Comparison of ENCODE assay signal across 17 mouse cellular contexts in the genomic region with DNA sequence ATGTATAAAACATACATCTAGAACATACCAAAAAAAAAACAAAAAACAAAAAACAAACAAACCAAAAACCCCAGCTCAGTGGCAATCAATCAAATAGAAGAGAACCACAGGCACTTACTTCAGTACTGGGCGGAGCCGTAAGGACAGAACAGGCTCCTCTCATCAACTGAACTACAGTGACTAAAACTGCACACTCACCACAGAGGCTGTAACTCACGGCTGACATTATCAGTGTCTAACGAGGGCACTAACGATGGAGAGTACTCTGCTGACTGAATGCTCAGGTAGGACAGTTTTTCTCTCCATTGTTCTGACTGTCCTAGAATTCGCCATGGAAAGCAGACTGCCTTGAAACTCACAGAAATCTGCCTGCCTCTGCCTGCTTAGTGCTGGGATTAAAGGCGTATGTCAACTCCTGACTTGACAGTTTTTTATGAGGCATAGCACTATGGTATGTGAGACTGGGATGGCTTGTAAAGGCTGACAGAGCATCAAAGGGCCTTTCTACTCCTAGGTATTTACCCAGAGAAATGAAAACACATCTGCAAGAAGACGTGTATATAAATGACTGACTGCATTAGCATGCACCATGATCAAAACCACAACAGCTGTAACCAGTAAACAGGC. TPM values are rescaled to one million over a fixed set of nuclear protein-coding genes. Genes with fewer than 3 reads are reported as not detected.
DNase-seq lines count a peak whose midpoint lies in the region; ATAC-seq and TF ChIP-seq lines count a peak whose summit lies in the region.
"Had no signal": no experiment of that assay in that cellular context is flagged by ENCODE, and none has a peak within 500 bp of the region (broad histone marks: within the 10 kb centered on the region; RNA-seq: fewer than 3 reads in every experiment).

No protein-coding gene starts in this region.

- peak; percentile 7 for DNase-seq in embryo, embryonic 11.5 days (ENCODE audit: low read depth, low spot score)
- no peak for DNase-seq in embryo, embryonic 11 days
- DNase-seq in MEL-GATA-1-ER (ENCODE audit: extremely low read depth, low read depth): peak; percentile 68
- DNase-seq in induced T-regulatory cell, adult 2 months (ENCODE audit: low read depth): peak; percentile 39
- DNase-seq in liver, postnatal 0 days: peak; percentile 29
- no peak for DNase-seq in left cerebral cortex, postnatal 36 days (ENCODE audit: low spot score in 2 of 2)
- DNase-seq in frontal cortex, postnatal 36 days (ENCODE audit: low spot score in 2 of 2): no peak
- no peak for DNase-seq in adrenal gland, adult 2 months
- DNase-seq: adrenal gland, postnatal 36 days; cerebellum, adult 2 months; lung, embryonic 14.5 days; thymus, postnatal 14 days had no signal

- 54% methylated on average over 8 of the region's 8 CpGs for WGBS in liver, postnatal 0 days (ENCODE audit: insufficient replicate concordance)

- H3K4me1 ChIP-seq in liver, postnatal 0 days (ENCODE audit: insufficient read depth): peaks cover 17% of the 10 kb centered on the region

- no peaks in the 10 kb centered on the region for H3K9me3 ChIP-seq in liver, postnatal 0 days (ENCODE audit: low read length)
- H3K9me3 ChIP-seq: heart, embryonic 15.5 days; hindbrain, embryonic 15.5 days had no signal

- peak overlapping the region; percentile 92 for H3K4me2 ChIP-seq in liver, postnatal 0 days (ENCODE audit: low read depth, low read length)
- H3K4me2 ChIP-seq: heart, embryonic 15.5 days; hindbrain, embryonic 15.5 days; lung, embryonic 14.5 days had no signal

- TF ChIP-seq CTCF in liver, postnatal 0 days (IDR thresholded peaks at IDR 0.05; ENCODE audit: low read depth): no peak

- peak overlapping the region; percentile 77 for H3K27ac ChIP-seq in liver, postnatal 0 days (ENCODE audit: low read depth)
- H3K27ac ChIP-seq: heart, embryonic 15.5 days; hindbrain, embryonic 15.5 days had no signal

- H3K9ac ChIP-seq in liver, postnatal 0 days (replicated peaks): no peak overlapping the region
- H3K9ac ChIP-seq: heart, embryonic 15.5 days; hindbrain, embryonic 15.5 days; lung, embryonic 14.5 days had no signal

- TF ChIP-seq EP300 in liver, postnatal 0 days (IDR thresholded peaks at IDR 0.05; ENCODE audit: low read depth): 0 out of 2 replicates have a peak, but pooled peaks have one; percentile 41

- H3K27me3 ChIP-seq in liver, postnatal 0 days (ENCODE audit: insufficient read depth, low read length): no peaks in the 10 kb centered on the region
- H3K27me3 ChIP-seq: heart, embryonic 15.5 days; hindbrain, embryonic 15.5 days had no signal

- peak overlapping the region; percentile 23 for H3K4me3 ChIP-seq in liver, postnatal 0 days (ENCODE audit: low read depth, low read length)
- H3K4me3 ChIP-seq: heart, embryonic 15.5 days; hindbrain, embryonic 15.5 days had no signal

- intact Hi-C loops in left cerebral cortex, postnatal 36 days (cut with DNase I): loop anchor here (10.0 kb wide), 1 partner anchor 262 kb away; the partner anchor contains the start of gene Nr2c1

- ATAC-seq in liver, postnatal 0 days: peak; percentile 76

- peaks cover 73% of the 10 kb centered on the region for H3K36me3 ChIP-seq in liver, postnatal 0 days (replicated peaks; ENCODE audit: insufficient read depth, low read length)

RNA-seq across cellular contexts. Expression of gene Metap2, which starts 14.0 kb away (rescaled TPM):
- 140 and 150 TPM in 2 replicates for polyA plus RNA-seq in liver, postnatal 0 days (2015; fragmentation: Nextera tagmentation; extraction: Ambion mirVana)
- total RNA-seq in left cerebral cortex, postnatal 36 days (2021): 100 to 1,000 TPM; 102 to 118 TPM
- 100 to 1,000 TPM; 156 to 171 TPM for total RNA-seq in adrenal gland, adult 2 months (2021)
- 24.1 and 36.3 TPM in 2 replicates for polyA plus RNA-seq in adrenal gland, adult 2 months (2012; rRNA removed)

RNA-seq across cellular contexts. Expression of gene Usp44, which starts 51.5 kb away (rescaled TPM):
- polyA plus RNA-seq in liver, postnatal 0 days (2015; fragmentation: Nextera tagmentation; extraction: Ambion mirVana): 0.22 and 0.23 TPM in 2 replicates
- total RNA-seq in left cerebral cortex, postnatal 36 days (2021): not detected
- not detected for total RNA-seq in adrenal gland, adult 2 months (2021)
- polyA plus RNA-seq in adrenal gland, adult 2 months (2012; rRNA removed): not detected in 2 replicates
- total RNA-seq: adrenal gland, postnatal 36 days; layer of hippocampus, adult 8-10 months; left cerebral cortex, postnatal 14 days; monocyte, adult 5-6 weeks had no signal

Comparison
In these comparisons a context has a peak if more than half of its experiments do, and no peak if none do; other contexts are left out.
1. DNase-seq: peak in embryo, embryonic 11.5 days (single experiment), MEL-GATA-1-ER (single experiment), induced T-regulatory cell, adult 2 months (single experiment) and liver, postnatal 0 days (single experiment); none in embryo, embryonic 11 days (single experiment), left cerebral cortex, postnatal 36 days (0 of 2), frontal cortex, postnatal 36 days (0 of 2) and adrenal gland, adult 2 months (single experiment).